Mouse (Mus musculus) heart, embryonic 13.5 days (tissue): ENCODE data around the gene Zc2hc1b. TPM values are rescaled to one million over a fixed set of nuclear protein-coding genes. Genes with fewer than 3 reads are reported as not detected.
"Not testable (repeated sequence)": the region's sequence is repeated elsewhere in the genome, so short reads cannot be mapped to it uniquely, and the experiment has no call there.

Experiments
- ATAC-seq: fragments of 200-750 bp; cut with Nextera tagmentation; 2 replicates; pipeline ENCODE4 v1.8.0; 2017; ENCODE audit warnings: moderate TSS enrichment; ENCODE audit not compliant: insufficient number of reproducible peaks, low FRiP score, low TSS enrichment; ENCODE audit errors: extremely low read depth
- H3K27ac ChIP-seq: fragments of 300-500 bp; sonication (generic); replicated peaks from 2 replicates; pipeline ENCODE4 v1.5.1; 2015; ENCODE audit warnings: moderate library complexity, mild to moderate bottlenecking, inconsistent platforms
- H3K27me3 ChIP-seq: fragments of 300-500 bp; sonication (generic); replicated peaks from 2 replicates; pipeline ENCODE4 v1.6.1; 2015; ENCODE audit warnings: mild to moderate bottlenecking, inconsistent platforms
- H3K36me3 ChIP-seq: fragments of 300-500 bp; sonication (generic); 2 replicates; pipeline ENCODE4 v1.6.1; 2015; ENCODE audit warnings: mild to moderate bottlenecking, inconsistent platforms
- H3K4me1 ChIP-seq: fragments of 300-500 bp; sonication (generic); 2 replicates; pipeline ENCODE4 v1.6.1; 2015; ENCODE audit warnings: inconsistent platforms
- H3K4me2 ChIP-seq: fragments of 300-500 bp; sonication (generic); 2 replicates; pipeline ENCODE4 v1.6.1; 2015; ENCODE audit warnings: inconsistent platforms, mild to moderate bottlenecking, moderate library complexity
- H3K4me3 ChIP-seq: fragments of 300-500 bp; sonication (generic); 2 replicates; pipeline ENCODE4 v1.5.1; 2015; ENCODE audit warnings: moderate library complexity, mild to moderate bottlenecking, inconsistent platforms
- H3K9ac ChIP-seq: fragments of 300-500 bp; sonication (generic); 2 replicates; pipeline ENCODE4 v1.6.1; 2015; ENCODE audit warnings: inconsistent platforms, mild to moderate bottlenecking, moderate library complexity
- H3K9me3 ChIP-seq: fragments of 300-500 bp; sonication (generic); 2 replicates; pipeline ENCODE4 v1.6.1; 2016; ENCODE audit warnings: inconsistent platforms
- WGBS: fragments of 180-500 bp; shearing (Covaris S2); methylation state at CpG from one replicate; pipeline ENCODE4 v1.1.7; 2015; ENCODE audit warnings: mixed read lengths; 5-methylcytosine and 5-hydroxymethylcytosine counted together
- polyA plus RNA-seq: library from polyadenylated mRNA; unstranded; fragments of >200 nt; fragmentation: Nextera tagmentation; extraction: Ambion mirVana; gene quantifications from 2 replicates; pipeline ENCODE4 v1.2.1, GENCODE M21; 2015

Zc2hc1b gene
- polyA plus RNA-seq, 1 experiment from 2014 or later: not detected

GRCm38 (mm10) chr10:13200862-13201261 lies 23.0 kb upstream of the Zc2hc1b start:
- no peak overlapping the region for H3K4me3 ChIP-seq
- H3K27ac ChIP-seq: no peak overlapping the region
- H3K27me3 ChIP-seq: no peaks in the 10 kb centered on the region
- WGBS: 90% methylated on average over 3 of the region's 3 CpGs
- no peaks in the 10 kb centered on the region for H3K36me3 ChIP-seq
- no peak for ATAC-seq
- no peak overlapping the region for H3K9ac ChIP-seq
- H3K4me2 ChIP-seq: no peak overlapping the region
- no peaks in the 10 kb centered on the region; the same call in 1 of the 2 replicates for H3K9me3 ChIP-seq
- no peaks in the 10 kb centered on the region for H3K4me1 ChIP-seq

DNA sequence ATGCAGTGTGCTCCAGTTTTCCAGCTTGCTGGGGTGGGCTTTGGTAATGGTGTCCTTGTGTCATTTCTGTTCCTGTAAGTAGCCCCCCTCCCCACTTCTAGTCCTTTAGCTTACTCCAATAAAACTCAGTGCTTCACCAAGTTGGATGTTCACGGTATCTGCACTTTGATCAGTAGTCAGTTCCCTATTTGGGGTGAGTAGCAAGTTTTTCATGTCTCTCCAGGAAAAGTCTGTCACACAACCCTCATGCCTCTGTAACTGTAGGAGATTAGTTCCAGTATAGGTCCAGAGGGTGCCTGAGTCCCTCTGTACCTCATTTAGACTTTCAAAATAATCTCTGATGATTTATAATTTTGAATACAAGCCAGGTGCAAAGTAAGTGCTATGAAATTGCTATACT lies 21.4 kb upstream of the Zc2hc1b start:
- Histone ChIP-seq H3K9ac (no peak overlapping the region), H3K4me3 (no peak overlapping the region), H3K36me3 (no peaks in the 10 kb centered on the region), H3K27me3 (no peaks in the 10 kb centered on the region), H3K9me3 (no peaks in the 10 kb centered on the region; the same call in 1 of the 2 replicates), H3K27ac (no peak overlapping the region), H3K4me1 (no peaks in the 10 kb centered on the region), H3K4me2 (no peak overlapping the region)
- no peak for ATAC-seq
- WGBS: 83% methylated on average over 1 of the region's 1 CpGs

GRCm38 (mm10) chr10:13196872-13197507 lies 19.2 kb upstream of the Zc2hc1b start:
- H3K4me1 ChIP-seq: peaks cover 4% of the 10 kb centered on the region
- no peaks in the 10 kb centered on the region for H3K9me3 ChIP-seq
- no peaks in the 10 kb centered on the region for H3K27me3 ChIP-seq
- no peak overlapping the region for H3K27ac ChIP-seq
- no peaks in the 10 kb centered on the region for H3K36me3 ChIP-seq
- no peak overlapping the region for H3K9ac ChIP-seq
- ATAC-seq: no peak
- H3K4me2 ChIP-seq: no peak overlapping the region
- H3K4me3 ChIP-seq: no peak overlapping the region
- 73% methylated on average over 8 of the region's 8 CpGs for WGBS

GRCm38 (mm10) chr10:13193496-13193895 lies 15.7 kb upstream of the Zc2hc1b start:
- Histone ChIP-seq H3K4me2 (peak overlapping the region; percentile 78), H3K4me3 (peak overlapping the region; percentile 88), H3K36me3 (peaks cover 33% of the 10 kb centered on the region)
- H3K4me1 ChIP-seq, H3K27me3 ChIP-seq, H3K9me3 ChIP-seq, ATAC-seq, H3K27ac ChIP-seq, H3K9ac ChIP-seq: not testable (repeated sequence)
- 82% methylated on average over 7 of the region's 7 CpGs for WGBS

DNA sequence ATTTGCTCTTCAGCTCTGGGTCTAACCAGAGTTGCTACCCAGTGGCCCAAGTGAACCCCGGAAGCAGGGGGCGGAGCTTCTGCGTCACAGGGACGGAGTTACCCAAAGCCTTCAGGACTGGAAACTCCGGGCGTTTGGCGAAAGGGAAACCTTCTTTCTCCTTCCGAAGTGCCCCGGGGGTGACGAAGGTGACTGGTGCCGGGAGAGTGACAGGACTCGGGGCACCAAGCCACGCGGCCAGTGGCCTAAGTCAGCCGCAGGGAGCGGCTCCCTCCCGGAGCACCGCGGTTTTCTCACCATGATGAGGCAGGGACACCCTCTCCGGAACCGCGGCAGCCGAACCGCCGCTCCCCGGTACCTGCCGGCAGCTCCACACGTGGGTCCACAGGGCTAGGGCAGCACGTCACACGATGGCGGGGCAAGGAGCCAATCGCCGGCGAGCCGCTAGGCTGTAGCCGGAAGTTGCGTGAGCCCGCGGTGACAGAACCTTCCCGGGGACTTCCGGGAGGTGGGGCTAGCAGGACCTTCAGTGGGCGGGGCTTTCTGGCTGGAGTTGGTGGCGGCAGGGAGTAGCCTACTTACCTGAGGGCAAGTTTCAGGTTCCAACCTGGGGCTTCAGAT lies 15.0 kb upstream of the Zc2hc1b start, which contains the start of gene Ltv1:
Gene Ltv1, minus strand, starts transcription at position 438 of the 621 bp plus-strand sequence.
- Histone ChIP-seq H3K27ac (peak within 1 kb of the TSS; percentile 82), H3K4me1 (peaks cover 8% of the 10 kb centered on the region), H3K9ac (peak within 1 kb of the TSS; percentile 92), H3K36me3 (peaks cover 38% of the 10 kb centered on the region), H3K27me3 (no peaks in the 10 kb centered on the region), H3K9me3 (no peaks in the 10 kb centered on the region), H3K4me3 (peak within 1 kb of the TSS; percentile 88), H3K4me2 (peak within 1 kb of the TSS; percentile 78)
- under 1% methylated on average over 43 of the region's 43 CpGs for WGBS
- peak; percentile 97 for ATAC-seq

GRCm38 (mm10) chr10:13189881-13190280 lies 12.1 kb upstream of the Zc2hc1b start:
- no peak overlapping the region for H3K27ac ChIP-seq
- no peak overlapping the region for H3K4me3 ChIP-seq
- H3K27me3 ChIP-seq: no peaks in the 10 kb centered on the region
- H3K36me3 ChIP-seq: peaks cover 67% of the 10 kb centered on the region
- H3K9me3 ChIP-seq: no peaks in the 10 kb centered on the region
- WGBS: 85% methylated on average over 5 of the region's 5 CpGs
- no peak overlapping the region for H3K9ac ChIP-seq
- H3K4me1 ChIP-seq: peaks cover 11% of the 10 kb centered on the region
- no peak for ATAC-seq
- H3K4me2 ChIP-seq: no peak overlapping the region

GRCm38 (mm10) chr10:13186754-13187153 lies 8.9 kb upstream of the Zc2hc1b start:
- Histone ChIP-seq H3K9ac (no peak overlapping the region), H3K27ac (no peak overlapping the region), H3K27me3 (no peaks in the 10 kb centered on the region), H3K4me3 (no peak overlapping the region), H3K4me2 (no peak overlapping the region), H3K9me3 (no peaks in the 10 kb centered on the region), H3K36me3 (peaks cover 90% of the 10 kb centered on the region), H3K4me1 (peaks cover 8% of the 10 kb centered on the region)
- WGBS: 80% methylated on average over 3 of the region's 3 CpGs
- ATAC-seq: no peak

DNA sequence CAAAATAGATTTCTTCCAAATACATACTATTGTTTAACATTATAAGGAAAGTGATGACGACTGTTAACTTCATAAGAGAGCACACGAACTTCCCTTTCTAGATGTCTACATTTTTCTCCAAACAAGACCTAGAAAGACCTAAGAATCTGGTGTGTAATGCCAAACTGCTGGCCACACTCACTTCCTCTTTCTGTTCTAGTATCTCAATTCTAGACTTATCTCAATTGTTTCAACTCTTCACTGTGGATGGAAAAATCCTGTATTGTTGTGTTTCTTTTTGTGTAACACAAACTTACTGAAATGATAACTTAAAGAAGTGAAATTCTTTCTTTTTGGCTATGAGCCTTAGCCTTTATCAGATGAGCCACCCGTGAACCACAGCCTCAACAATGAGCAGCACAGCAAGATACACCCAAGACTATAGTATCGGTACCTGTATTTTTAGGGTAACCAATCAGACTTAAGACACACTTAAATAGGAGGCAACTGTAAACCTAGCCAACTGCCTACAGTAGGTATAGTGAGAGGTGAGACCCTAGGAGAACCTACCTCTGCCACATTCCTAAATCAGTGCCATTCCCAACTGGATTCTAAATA lies 6.4 kb upstream of the Zc2hc1b start:
- Histone ChIP-seq H3K4me1 (peaks cover 16% of the 10 kb centered on the region; the same call in 1 of the 2 replicates), H3K27me3 (no peaks in the 10 kb centered on the region), H3K27ac (no peak overlapping the region), H3K9ac (no peak overlapping the region), H3K9me3 (no peaks in the 10 kb centered on the region), H3K4me3 (no peak overlapping the region), H3K36me3 (peaks cover 92% of the 10 kb centered on the region), H3K4me2 (no peak overlapping the region)
- no peak for ATAC-seq
- 72% methylated on average over 4 of the region's 4 CpGs for WGBS

DNA sequence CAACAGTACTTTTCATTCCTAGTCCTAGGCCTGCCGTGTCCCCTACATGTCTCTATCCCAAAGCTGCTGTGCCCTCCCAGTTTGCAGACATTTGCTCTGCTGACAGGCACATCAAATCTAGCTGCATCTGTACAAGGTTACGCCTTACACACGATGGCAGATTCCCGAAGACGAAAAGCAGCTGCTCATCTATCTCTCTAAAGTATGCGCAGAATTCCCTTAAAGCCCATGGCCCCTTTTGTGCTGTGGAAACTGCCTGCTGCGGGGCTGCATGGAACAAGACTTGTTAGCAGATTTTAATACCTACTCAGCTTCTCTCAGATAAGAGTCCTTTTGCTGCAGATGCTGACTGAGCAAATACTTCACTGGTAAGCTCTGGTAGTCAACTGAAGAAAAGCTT lies 2.4 kb upstream of the Zc2hc1b start:
- 42% methylated on average over 7 of the region's 7 CpGs for WGBS

DNA sequence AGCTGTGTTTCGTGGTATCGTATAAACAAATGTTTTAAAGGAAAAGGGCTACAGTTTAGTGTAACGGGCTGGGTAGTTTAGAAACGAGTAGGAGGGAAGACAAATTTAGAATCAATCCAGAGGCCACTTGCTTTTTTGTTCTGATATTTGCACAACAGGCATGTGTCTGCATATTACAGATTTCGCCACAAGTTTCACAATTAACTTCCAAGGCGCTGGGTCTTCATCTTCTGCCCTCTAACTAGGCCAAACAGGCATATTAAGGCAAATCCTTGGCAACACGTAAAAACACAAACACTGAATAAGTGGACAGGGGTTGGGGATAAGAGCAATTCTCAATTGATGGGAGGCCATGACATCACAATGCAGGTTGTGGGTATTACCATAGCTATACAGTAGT lies 2.0 kb downstream of the Zc2hc1b start:
- Histone ChIP-seq H3K4me2 (no peak overlapping the region), H3K9ac (no peak overlapping the region), H3K4me3 (no peak overlapping the region), H3K9me3 (no peaks in the 10 kb centered on the region), H3K4me1 (peaks cover 24% of the 10 kb centered on the region), H3K27ac (no peak overlapping the region), H3K36me3 (peaks cover 55% of the 10 kb centered on the region), H3K27me3 (no peaks in the 10 kb centered on the region)
- no peak for ATAC-seq
- WGBS: 85% methylated on average over 7 of the region's 7 CpGs

More for the DNA sequence above, 2.4 kb upstream of the Zc2hc1b start:
- no peak overlapping the region for H3K4me3 ChIP-seq
- H3K4me1 ChIP-seq: peaks cover 16% of the 10 kb centered on the region; the same call in 1 of the 2 replicates
- H3K27me3 ChIP-seq: no peaks in the 10 kb centered on the region
- H3K4me2 ChIP-seq: no peak overlapping the region
- H3K27ac ChIP-seq: peak overlapping the region; percentile 6; the same call in 1 of the 2 replicates
- no peak for ATAC-seq
- no peak overlapping the region for H3K9ac ChIP-seq
- H3K9me3 ChIP-seq: no peaks in the 10 kb centered on the region
- peaks cover 92% of the 10 kb centered on the region for H3K36me3 ChIP-seq

GRCm38 (mm10) chr10:13172798-13173221 lies 5.0 kb downstream of the Zc2hc1b start:
- 39% methylated on average over 10 of the region's 10 CpGs for WGBS
- no peak overlapping the region for H3K4me2 ChIP-seq
- ATAC-seq: no peak

More at GRCm38 (mm10) chr10:13172798-13173221, 5.0 kb downstream of the Zc2hc1b start:
- Histone ChIP-seq H3K36me3 (peaks cover 24% of the 10 kb centered on the region), H3K9me3 (no peaks in the 10 kb centered on the region), H3K4me3 (no peak overlapping the region), H3K4me1 (peaks cover 42% of the 10 kb centered on the region), H3K27ac (peak overlapping the region; percentile 61), H3K9ac (no peak overlapping the region), H3K27me3 (no peaks in the 10 kb centered on the region)
